Mouse (Mus musculus) liver, embryonic 14.5 days (tissue): ENCODE results near the gene Fam228a. TPM values are rescaled to one million over a fixed set of nuclear protein-coding genes. Genes with fewer than 3 reads are reported as not detected.
A peak's percentile ranks its signal among the peaks of the same experiment; 100 is the strongest.
"Not testable (repeated sequence)": the region's sequence is repeated elsewhere in the genome, so short reads cannot be mapped to it uniquely, and the experiment has no call there.

Experiments
- ATAC-seq: fragments of 200-750 bp; cut with Nextera tagmentation; 2 replicates; pipeline ENCODE4 v1.8.0; 2017; ENCODE audit warnings: moderate number of reproducible peaks, mild to moderate bottlenecking, moderate library complexity; ENCODE audit not compliant: insufficient read depth
- DNase-seq, 3 experiments: peaks; one replicate each; pipeline ENCODE4 v3.0.0-alpha.2; 2012 to 2013; ENCODE audit warnings: low read depth in 3 of 3, low spot score in 3 of 3
- H3K27ac ChIP-seq: fragments of 300-500 bp; sonication (generic); 2 replicates; pipeline ENCODE4 v1.5.1; 2014; ENCODE audit warnings: moderate library complexity, mild to moderate bottlenecking, control low read depth, inconsistent platforms
- H3K27me3 ChIP-seq: fragments of 300-500 bp; sonication (generic); 2 replicates; pipeline ENCODE4 v1.6.1; 2014; ENCODE audit warnings: mild to moderate bottlenecking, low read length, moderate library complexity; ENCODE audit not compliant: control insufficient read depth, insufficient read depth
- H3K36me3 ChIP-seq: fragments of 300-500 bp; sonication (generic); replicated peaks from 2 replicates; pipeline ENCODE4 v1.6.1; 2014; ENCODE audit warnings: low read depth; ENCODE audit not compliant: control insufficient read depth, insufficient read depth
- H3K4me1 ChIP-seq, 2 experiments: fragments of 200-500 bp in 1 of 2; fragments of 300-500 bp in 1 of 2; sonication (generic) in 1 of 2; replicated peaks; 2 replicates each; pipeline ENCODE4 v1.6.1; 2012 to 2014; ENCODE audit warnings: antibody characterized with exemption in 1 of 2, inconsistent platforms in 1 of 2, low read length in 1 of 2; ENCODE audit not compliant: control insufficient read depth in 2 of 2, insufficient read depth in 2 of 2
- H3K4me2 ChIP-seq: fragments of 300-500 bp; sonication (generic); 2 replicates; pipeline ENCODE4 v1.6.1; 2014; ENCODE audit warnings: low read depth, mild to moderate bottlenecking, control low read depth, moderate library complexity
- H3K4me3 ChIP-seq, 2 experiments: fragments of 200-500 bp in 1 of 2; fragments of 300-500 bp in 1 of 2; sonication (generic) in 1 of 2; 2 replicates each; pipeline ENCODE4 v1.5.1; 2012 to 2014; ENCODE audit warnings: low read depth in 2 of 2, low read length in 2 of 2, mild to moderate bottlenecking in 2 of 2, control low read depth in 1 of 2, inconsistent platforms in 1 of 2, moderate library complexity in 1 of 2; ENCODE audit not compliant: insufficient read depth in 1 of 2
- H3K9ac ChIP-seq: fragments of 300-500 bp; sonication (generic); replicated peaks from 2 replicates; pipeline ENCODE4 v1.6.1; 2014; ENCODE audit warnings: mild to moderate bottlenecking, control low read depth, moderate library complexity
- H3K9me3 ChIP-seq: fragments of 300-500 bp; sonication (generic); 2 replicates; pipeline ENCODE4 v1.6.1; 2016; ENCODE audit warnings: low read length, mixed read lengths; ENCODE audit not compliant: control insufficient read depth
- CTCF ChIP-seq: IDR thresholded peaks from 2 replicates; pipeline ENCODE4 v1.5.1; 2016; ENCODE audit warnings: antibody characterized with exemption, low read depth, control low read depth
- EP300 ChIP-seq: IDR thresholded peaks from 2 replicates; pipeline ENCODE4 v1.6.1; 2016; ENCODE audit warnings: antibody characterized with exemption, low read depth
- WGBS: fragments of 180-500 bp; shearing (Covaris S2); extraction: QIAGEN DNeasy Blood & Tissue Kit; methylation state at CpG from one replicate; pipeline ENCODE4 v1.1.7; 2014; ENCODE audit not compliant: insufficient replicate concordance; 5-methylcytosine and 5-hydroxymethylcytosine counted together
- polyA plus RNA-seq, 2 experiments: library from polyadenylated mRNA; depleted of rRNA in 1 of 2; stranded (reverse) in 1 of 2; unstranded in 1 of 2; fragments of >200 nt; fragmentation: Nextera tagmentation in 1 of 2; extraction: Ambion mirVana in 1 of 2; gene quantifications; 2 replicates each; pipeline versions ENCODE4 v1.2.1 to v1.2.3; 2012 to 2014

Gene Fam228a
- polyA plus RNA-seq, 2 experiments = 0.09 TPM; not detected in 1

- no peaks in the 10 kb centered on the region for H3K27me3 ChIP-seq
- peak; percentile 98 for ATAC-seq
- peak within 1 kb of the TSS; percentile 71 for H3K9ac ChIP-seq
- peak within 1 kb of the TSS; percentile 73 for H3K4me2 ChIP-seq
- peak within 1 kb of the TSS; percentile 63 to 70 for H3K4me3 ChIP-seq
- no peaks in the 10 kb centered on the region for H3K9me3 ChIP-seq
- WGBS = 4% methylated on average over 61 of the region's 61 CpGs
- H3K4me1 ChIP-seq = peaks cover 0 to 7% of the 10 kb centered on the region in 2 experiments; a peak in 1 of 4 replicates
- H3K27ac ChIP-seq = no peak within 1 kb of the TSS
- TF ChIP-seq CTCF (peak; percentile 93), EP300 (no peak)
- H3K36me3 ChIP-seq = no peaks in the 10 kb centered on the region
- DNase-seq = peak; percentile 73 to 79 (median 73)
Measured at GRCm38 (mm10) chr12:4768492-4769332, 30.5 kb upstream of the Fam228a start, which contains the start of the genes Pfn4 and Fam228b. Gene Pfn4 (plus strand): TSS chr12:4769022. Gene Fam228b (minus strand): TSS chr12:4769267.

GRCm38 (mm10) chr12:4757060-4757459, 18.8 kb upstream of the Fam228a start:
- Histone ChIP-seq H3K9me3 (no peaks in the 10 kb centered on the region), H3K4me2 (no peak overlapping the region), H3K9ac (no peak overlapping the region), H3K27me3 (no peaks in the 10 kb centered on the region), H3K4me3 (no peak overlapping the region), H3K27ac (no peak overlapping the region), H3K4me1 (no peaks in the 10 kb centered on the region), H3K36me3 (no peaks in the 10 kb centered on the region)
- no peak for ATAC-seq
- WGBS = 81% methylated on average over 1 of the region's 1 CpGs
- DNase-seq = no peak
- TF ChIP-seq CTCF = no peak
- TF ChIP-seq EP300 = no peak

GRCm38 (mm10) chr12:4754451-4754850, 16.2 kb upstream of the Fam228a start:
- 77% methylated on average over 4 of the region's 4 CpGs for WGBS
- not testable (repeated sequence) for H3K4me1 ChIP-seq, H3K4me2 ChIP-seq, H3K9ac ChIP-seq, H3K4me3 ChIP-seq, DNase-seq, ATAC-seq, H3K9me3 ChIP-seq, H3K27ac ChIP-seq, H3K27me3 ChIP-seq, H3K36me3 ChIP-seq

- TF ChIP-seq CTCF (no peak), EP300 (no peak)
- no peak for DNase-seq
- Histone ChIP-seq H3K4me2 (no peak overlapping the region), H3K9ac (no peak overlapping the region), H3K4me3 (no peak overlapping the region), H3K27me3 (no peaks in the 10 kb centered on the region), H3K4me1 (no peaks in the 10 kb centered on the region), H3K9me3 (no peaks in the 10 kb centered on the region), H3K36me3 (no peaks in the 10 kb centered on the region), H3K27ac (no peak overlapping the region)
- ATAC-seq = no peak
- 85% methylated on average over 10 of the region's 10 CpGs for WGBS
Measured at GRCm38 (mm10) chr12:4744486-4744885, 6.3 kb upstream of the Fam228a start.

GRCm38 (mm10) chr12:4742183-4742582, 4.0 kb upstream of the Fam228a start:
- H3K9ac ChIP-seq = no peak overlapping the region
- H3K27ac ChIP-seq = no peak overlapping the region
- DNase-seq = no peak
- TF ChIP-seq EP300 (no peak), CTCF (peak; percentile 50; the same call in 1 of the 2 replicates)
- H3K27me3 ChIP-seq = no peaks in the 10 kb centered on the region
- ATAC-seq = no peak
- no peaks in the 10 kb centered on the region for H3K4me1 ChIP-seq
- H3K4me2 ChIP-seq = no peak overlapping the region
- H3K36me3 ChIP-seq = no peaks in the 10 kb centered on the region
- 61% methylated on average over 3 of the region's 3 CpGs for WGBS
- H3K9me3 ChIP-seq = no peaks in the 10 kb centered on the region
- H3K4me3 ChIP-seq = no peak overlapping the region
